Mouse (Mus musculus) midbrain, embryonic 12.5 days (tissue): ENCODE data around the gene Olfr1346. TPM values are rescaled to one million over a fixed set of nuclear protein-coding genes. Genes with fewer than 3 reads are reported as not detected.

ENCODE experiments used
- ATAC-seq: fragments of 200-750 bp; cut with Nextera tagmentation; 2 replicates; pipeline ENCODE4 v1.8.0; 2017; ENCODE audit warnings: low read depth, moderate TSS enrichment, moderate library complexity; ENCODE audit not compliant: low FRiP score
- H3K27ac ChIP-seq: fragments of 300-500 bp; sonication (generic); replicated peaks from 2 replicates; pipeline ENCODE4 v1.5.1; 2016; ENCODE audit warnings: mild to moderate bottlenecking
- H3K27me3 ChIP-seq: fragments of 300-500 bp; sonication (generic); 2 replicates; pipeline ENCODE4 v1.6.1; 2016; ENCODE audit warnings: mild to moderate bottlenecking
- H3K36me3 ChIP-seq: fragments of 300-500 bp; sonication (generic); 2 replicates; pipeline ENCODE4 v1.6.1; 2016
- H3K4me1 ChIP-seq: fragments of 300-500 bp; sonication (generic); 2 replicates; pipeline ENCODE4 v1.6.1; 2016
- H3K4me2 ChIP-seq: fragments of 300-500 bp; sonication (generic); replicated peaks from 2 replicates; pipeline ENCODE4 v1.6.1; 2016; ENCODE audit warnings: mild to moderate bottlenecking, moderate library complexity
- H3K4me3 ChIP-seq: fragments of 300-500 bp; sonication (generic); 2 replicates; pipeline ENCODE4 v1.5.1; 2016; ENCODE audit warnings: mild to moderate bottlenecking
- H3K9ac ChIP-seq: fragments of 300-500 bp; sonication (generic); replicated peaks from 2 replicates; pipeline ENCODE4 v1.6.1; 2016; ENCODE audit warnings: mild to moderate bottlenecking, moderate library complexity
- H3K9me3 ChIP-seq: fragments of 300-500 bp; sonication (generic); 2 replicates; pipeline ENCODE4 v1.6.1; 2016; ENCODE audit warnings: mild to moderate bottlenecking
- WGBS: fragments of 180-500 bp; shearing (Covaris S2); methylation state at CpG from one replicate; pipeline ENCODE4 v1.1.7; 2016; 5-methylcytosine and 5-hydroxymethylcytosine counted together
- polyA plus RNA-seq: library from polyadenylated mRNA; unstranded; fragments of >200 nt; fragmentation: Nextera tagmentation; extraction: Ambion mirVana; gene quantifications from 2 replicates; pipeline ENCODE4 v1.2.1, GENCODE M21; 2016

Olfr1346 gene
- polyA plus RNA-seq, 1 experiment from 2014 or later = not detected

DNA sequence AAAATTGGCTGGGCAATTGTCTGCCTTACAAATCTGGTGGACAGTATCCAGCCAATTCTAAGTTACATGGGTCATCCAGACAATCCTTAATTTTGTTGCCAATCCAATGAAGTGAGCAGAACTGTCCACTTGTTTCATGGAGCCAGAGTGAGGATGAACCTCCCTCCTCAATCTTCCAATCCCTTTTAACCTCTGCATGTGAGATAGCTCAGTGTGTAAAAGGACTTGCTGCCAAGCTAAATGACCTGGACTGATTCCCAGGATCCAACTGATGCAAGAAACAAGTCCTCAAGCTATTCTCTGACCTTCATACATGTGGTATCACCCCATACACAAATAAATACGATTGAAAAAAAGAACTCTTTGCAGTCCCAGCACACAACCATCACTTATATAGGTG, 54.8 kb downstream of the Olfr1346 start:
- no peak for ATAC-seq
- no peak overlapping the region for H3K4me3 ChIP-seq
- H3K27ac ChIP-seq = no peak overlapping the region
- no peaks in the 10 kb centered on the region for H3K4me1 ChIP-seq
- H3K27me3 ChIP-seq = no peaks in the 10 kb centered on the region
- peaks cover 13% of the 10 kb centered on the region; the same call in 1 of the 2 replicates for H3K9me3 ChIP-seq
- 52% methylated on average over 1 of the region's 1 CpGs for WGBS
- no peak overlapping the region for H3K9ac ChIP-seq
- no peaks in the 10 kb centered on the region for H3K36me3 ChIP-seq
- H3K4me2 ChIP-seq = no peak overlapping the region

DNA sequence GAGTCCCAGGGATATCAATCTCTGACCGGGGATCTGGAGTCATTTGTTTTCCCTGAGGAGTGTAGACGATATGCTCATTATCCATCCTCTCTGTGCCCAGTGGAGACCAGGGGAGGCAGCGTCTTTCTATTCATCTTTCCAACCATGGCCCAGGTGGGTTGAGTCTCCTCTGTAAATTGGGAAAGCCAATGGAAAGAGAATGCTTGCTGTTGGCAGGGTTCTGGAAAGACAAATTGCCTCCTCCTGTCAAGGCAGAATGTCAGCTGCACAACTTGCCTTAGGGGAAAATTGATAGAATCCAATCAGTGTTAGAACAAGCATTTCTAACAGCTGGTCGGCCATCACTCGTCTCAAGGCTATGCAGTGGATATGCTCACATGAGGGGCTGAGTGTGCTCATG, 55.9 kb downstream of the Olfr1346 start, which contains the start of gene Olfr1349:
Gene Olfr1349, minus strand, starts transcription at position 101 of the 400 bp plus-strand sequence.
- ATAC-seq = no peak
- Histone ChIP-seq H3K4me3 (no peak within 1 kb of the TSS), H3K9ac (no peak within 1 kb of the TSS), H3K9me3 (peaks cover 18% of the 10 kb centered on the region), H3K4me2 (no peak within 1 kb of the TSS), H3K4me1 (no peaks in the 10 kb centered on the region), H3K36me3 (no peaks in the 10 kb centered on the region), H3K27ac (no peak within 1 kb of the TSS), H3K27me3 (no peaks in the 10 kb centered on the region)
- WGBS = 88% methylated on average over 5 of the region's 5 CpGs

DNA sequence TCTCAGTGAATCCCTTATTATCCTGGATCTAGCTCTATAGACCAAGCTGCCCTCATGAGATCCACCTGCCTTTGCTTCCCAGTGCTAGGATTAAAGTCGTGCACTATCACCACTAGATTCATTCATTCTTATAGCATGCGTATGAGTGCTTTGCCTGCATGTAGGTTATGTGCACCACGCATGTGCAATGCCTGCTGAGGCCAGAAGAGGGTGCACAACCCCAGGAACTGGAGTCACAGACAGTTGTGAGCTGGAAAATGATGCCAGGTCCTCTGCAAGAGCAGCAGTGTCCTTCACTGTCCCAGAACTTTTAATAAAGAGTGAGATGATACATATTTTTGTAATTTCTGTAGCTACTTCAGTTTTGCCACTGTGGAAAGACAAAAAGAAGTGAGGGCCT, 58.1 kb downstream of the Olfr1346 start:
- Histone ChIP-seq H3K9ac (no peak overlapping the region), H3K9me3 (peaks cover 18% of the 10 kb centered on the region; the same call in 1 of the 2 replicates), H3K4me2 (no peak overlapping the region), H3K27ac (no peak overlapping the region), H3K27me3 (no peaks in the 10 kb centered on the region), H3K4me1 (no peaks in the 10 kb centered on the region), H3K4me3 (no peak overlapping the region), H3K36me3 (no peaks in the 10 kb centered on the region)
- 63% methylated on average over 3 of the region's 3 CpGs for WGBS
- no peak for ATAC-seq

DNA sequence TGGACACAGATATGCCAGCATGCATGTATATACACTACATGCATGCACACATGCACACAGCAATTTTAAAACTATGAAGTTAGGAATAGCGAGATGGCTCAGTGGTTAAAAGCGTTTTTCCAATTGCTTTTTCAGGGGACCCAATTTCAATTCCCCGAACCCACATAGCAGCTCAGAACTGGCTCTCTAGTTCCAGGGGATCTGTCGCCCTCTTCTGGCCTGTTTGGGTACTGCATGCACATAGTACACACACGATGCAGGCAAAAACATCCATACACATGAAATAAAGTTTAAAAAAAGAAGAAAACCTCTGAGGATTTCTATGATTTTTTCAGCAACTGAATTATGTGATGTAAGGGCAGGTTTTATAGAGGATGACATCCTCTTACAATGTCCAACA, 59.2 kb downstream of the Olfr1346 start:
- Histone ChIP-seq H3K36me3 (no peaks in the 10 kb centered on the region), H3K9me3 (peaks cover 14% of the 10 kb centered on the region; the same call in 1 of the 2 replicates), H3K4me3 (no peak overlapping the region), H3K27me3 (no peaks in the 10 kb centered on the region), H3K4me2 (no peak overlapping the region), H3K27ac (no peak overlapping the region), H3K9ac (no peak overlapping the region), H3K4me1 (no peaks in the 10 kb centered on the region)
- no peak for ATAC-seq
- 66% methylated on average over 5 of the region's 5 CpGs for WGBS

Other genes starting within 250 kb of the Olfr1346 start
- not detected in 2 replicates for gene Zscan5b, start 244.8 kb upstream of the Olfr1346 start, polyA plus RNA-seq
- gene Epp13, start 214.4 kb upstream of the Olfr1346 start, polyA plus RNA-seq = not detected in 2 replicates
- 11.4 and 14.2 TPM in 2 replicates for gene Zfp667, start 180.5 kb upstream of the Olfr1346 start, polyA plus RNA-seq
- 7.9 and 8.7 TPM in 2 replicates for gene Zfp583, start 135.8 kb upstream of the Olfr1346 start, polyA plus RNA-seq
- 4.5 and 4.8 TPM in 2 replicates for gene Gm3854, start 123.3 kb upstream of the Olfr1346 start, polyA plus RNA-seq
- 2.4 and 3.1 TPM in 2 replicates for gene Zfp78, start 103.8 kb upstream of the Olfr1346 start, polyA plus RNA-seq
- gene Zfp28, start 83.8 kb upstream of the Olfr1346 start, polyA plus RNA-seq = 14.8 and 16.0 TPM in 2 replicates
- 0.85 and 1.1 TPM in 2 replicates for gene Smim17, start 68.4 kb upstream of the Olfr1346 start, polyA plus RNA-seq
- not detected in 2 replicates for gene Gm20715, start 56.8 kb upstream of the Olfr1346 start, polyA plus RNA-seq
- not detected in 2 replicates for gene Olfr1344, start 28.4 kb upstream of the Olfr1346 start, polyA plus RNA-seq
- not detected in 2 replicates for gene Olfr1336, start 10.9 kb upstream of the Olfr1346 start, polyA plus RNA-seq
- not detected in 2 replicates for gene Olfr5, start 19.8 kb downstream of the Olfr1346 start, polyA plus RNA-seq
- not detected in 2 replicates for gene Olfr1347, start 32.7 kb downstream of the Olfr1346 start, polyA plus RNA-seq
- not detected in 2 replicates for gene Olfr1348, start 41.6 kb downstream of the Olfr1346 start, polyA plus RNA-seq
- gene Olfr1349, start 55.8 kb downstream of the Olfr1346 start, polyA plus RNA-seq = not detected in 2 replicates
- gene Olfr1350, start 97.7 kb downstream of the Olfr1346 start, polyA plus RNA-seq = not detected in 2 replicates
- gene Zim1, start 229.3 kb downstream of the Olfr1346 start, polyA plus RNA-seq = 0.86 and 1.1 TPM in 2 replicates